Mouse (Mus musculus) heart, adult 2 months (tissue): ENCODE results near the gene Il22ra2. TPM values are rescaled to one million over a fixed set of nuclear protein-coding genes. Genes with fewer than 3 reads are reported as not detected.

Experiments
- DNase-seq, 2 experiments: peaks; one replicate each; pipeline ENCODE4 v3.0.0; 2021
- H3K27ac ChIP-seq: fragments of 200-600 bp; 2 replicates; pipeline ENCODE4 v1.8.1; 2022
- H3K27me3 ChIP-seq: fragments of 200-500 bp; 2 replicates; pipeline ENCODE4 v1.6.1; 2012; ENCODE audit warnings: mild to moderate bottlenecking, low read length, inconsistent platforms, mixed read lengths; ENCODE audit not compliant: control insufficient read depth, insufficient read depth
- H3K36me3 ChIP-seq: fragments of 200-500 bp; 2 replicates; pipeline ENCODE4 v1.6.1; 2012; ENCODE audit warnings: low read length, inconsistent platforms; ENCODE audit not compliant: control insufficient read depth, insufficient read depth
- H3K4me1 ChIP-seq: fragments of 200-500 bp; 2 replicates; pipeline ENCODE4 v1.6.1; 2011; ENCODE audit warnings: low read length; ENCODE audit not compliant: control insufficient read depth, insufficient read depth
- H3K4me3 ChIP-seq: fragments of 200-600 bp; 2 replicates; pipeline ENCODE4 v1.8.1; 2022
- H3K79me2 ChIP-seq: fragments of 200-500 bp; replicated peaks from 2 replicates; pipeline ENCODE4 v1.6.1; 2012; ENCODE audit warnings: mild to moderate bottlenecking, inconsistent platforms, low read length, moderate library complexity, mixed read lengths; ENCODE audit not compliant: control insufficient read depth, insufficient read depth
- H3K9ac ChIP-seq: fragments of 200-500 bp; 2 replicates; pipeline ENCODE4 v1.6.1; 2012; ENCODE audit warnings: low read depth, mild to moderate bottlenecking, control low read depth, inconsistent platforms, low read length, mixed read lengths
- CTCF ChIP-seq: fragments of 200-600 bp; IDR thresholded peaks from 2 replicates; pipeline ENCODE4 v1.8.1; 2022; ENCODE audit warnings: antibody characterized with exemption, mild to moderate bottlenecking, moderate library complexity
- EP300 ChIP-seq: fragments of 200-500 bp; IDR thresholded peaks from 2 replicates; pipeline ENCODE4 v1.6.1; 2011; ENCODE audit warnings: low read depth, low read length, control low read depth; ENCODE audit not compliant: insufficient read depth
- POLR2A ChIP-seq: fragments of 200-500 bp; IDR thresholded peaks from 2 replicates; pipeline ENCODE4 v1.6.1; 2011; ENCODE audit warnings: mild to moderate bottlenecking, low read depth, low read length, control low read depth; ENCODE audit not compliant: insufficient read depth
- WGBS: fragments of 180-500 bp; shearing (Covaris S2); methylation state at CpG from one replicate; pipeline ENCODE4 v1.1.7; 2018; 5-methylcytosine and 5-hydroxymethylcytosine counted together
- intact Hi-C: fragments of 180-260 bp; cut with DNase I; formaldehyde crosslinking; loops from one replicate; pipeline ENCODE4 v1.15.1; 2025
- long read RNA-seq: library from polyadenylated mRNA; stranded (forward); transcript quantifications from one replicate; pipeline ENCODE4 v2.0.0, GENCODE M21; 2021
- polyA plus RNA-seq: library from polyadenylated mRNA; depleted of rRNA; stranded (reverse); fragments of >200 nt; gene quantifications from 2 replicates; pipeline ENCODE4 v1.2.3, GENCODE M21; 2012; rRNA removed
- total RNA-seq, 2 experiments: library from RNA; stranded (reverse); gene quantifications; 2 replicates each; pipeline ENCODE4 v1.2.3; 2021

The Il22ra2 gene
- total RNA-seq = not detected
- polyA plus RNA-seq = not detected in 2 replicates
- long read RNA-seq = 0 reads

DNA sequence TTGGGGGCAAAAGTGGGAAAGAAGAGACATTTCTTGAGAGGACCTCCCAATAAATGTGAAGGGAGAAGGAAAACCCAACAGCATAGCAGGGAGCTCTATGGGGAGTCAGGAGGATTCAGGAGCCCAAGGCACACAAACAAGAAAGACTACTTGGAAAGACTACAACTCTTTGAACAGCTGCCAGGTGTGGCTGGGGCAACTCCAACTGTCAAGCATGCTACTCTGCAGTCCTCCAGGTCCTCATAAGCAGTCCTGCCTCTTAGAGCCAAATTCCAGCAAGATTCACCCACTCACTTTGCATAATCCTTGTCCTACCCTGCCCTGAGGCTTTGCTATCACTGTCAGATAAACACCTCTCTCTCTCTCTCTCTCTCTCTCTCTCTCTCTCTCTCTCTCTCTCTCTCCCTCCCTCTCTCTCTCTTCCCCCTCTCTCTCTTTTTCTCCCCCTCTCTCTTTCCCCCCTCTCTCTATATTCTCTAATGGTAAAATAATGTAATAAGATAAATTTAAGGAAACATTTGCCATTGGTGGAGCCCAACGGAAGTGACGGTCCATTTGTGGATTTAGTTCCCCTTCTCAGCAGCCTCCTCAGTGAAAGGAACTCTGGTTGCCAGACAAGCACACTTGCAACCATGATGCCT is at the start of gene Il22ra2:
Il22ra2 (plus strand) TSS at position 591 of the 641 bp plus-strand sequence.
- Histone ChIP-seq H3K4me3 (no peak within 1 kb of the TSS), H3K27ac (no peak within 1 kb of the TSS), H3K27me3 (no peaks in the 10 kb centered on the region), H3K79me2 (no peaks in the 10 kb centered on the region), H3K4me1 (no peaks in the 10 kb centered on the region), H3K36me3 (no peaks in the 10 kb centered on the region), H3K9ac (no peak within 1 kb of the TSS)
- DNase-seq = no peak
- TF ChIP-seq CTCF (no peak), POLR2A (no peak), EP300 (no peak)
- intact Hi-C loops = no loop called here
- 85% methylated on average over 2 of the region's 2 CpGs for WGBS

DNA sequence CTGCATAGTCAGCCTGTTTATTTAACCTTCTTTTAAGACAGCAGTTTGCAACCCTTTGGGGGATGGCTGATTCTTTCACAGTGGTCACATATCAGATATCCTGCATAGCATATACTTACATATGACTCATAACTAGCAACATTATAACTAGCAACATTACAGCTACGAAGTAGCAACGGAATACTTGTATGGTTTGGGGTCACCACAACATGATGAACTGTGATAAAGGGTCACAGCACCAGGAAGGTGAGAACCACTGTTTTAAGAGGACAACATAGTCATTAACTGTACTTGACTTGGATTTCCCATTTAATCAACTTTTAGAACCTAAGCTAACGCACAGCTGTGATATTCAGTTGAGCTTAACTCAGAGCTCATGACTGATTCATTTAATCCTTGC is 44.2 kb upstream of the Il22ra2 start:
- Histone ChIP-seq H3K27ac (no peak overlapping the region), H3K27me3 (no peaks in the 10 kb centered on the region), H3K4me3 (no peak overlapping the region), H3K4me1 (no peaks in the 10 kb centered on the region; the same call in 1 of the 2 replicates), H3K9ac (no peak overlapping the region), H3K79me2 (no peaks in the 10 kb centered on the region), H3K36me3 (peaks cover under 1% of the 10 kb centered on the region; the same call in 1 of the 2 replicates)
- intact Hi-C loops = no loop called here
- DNase-seq = no peak
- WGBS = 89% methylated on average over 3 of the region's 3 CpGs
- TF ChIP-seq EP300 = no peak
- no peak for TF ChIP-seq CTCF
- TF ChIP-seq POLR2A = no peak

DNA sequence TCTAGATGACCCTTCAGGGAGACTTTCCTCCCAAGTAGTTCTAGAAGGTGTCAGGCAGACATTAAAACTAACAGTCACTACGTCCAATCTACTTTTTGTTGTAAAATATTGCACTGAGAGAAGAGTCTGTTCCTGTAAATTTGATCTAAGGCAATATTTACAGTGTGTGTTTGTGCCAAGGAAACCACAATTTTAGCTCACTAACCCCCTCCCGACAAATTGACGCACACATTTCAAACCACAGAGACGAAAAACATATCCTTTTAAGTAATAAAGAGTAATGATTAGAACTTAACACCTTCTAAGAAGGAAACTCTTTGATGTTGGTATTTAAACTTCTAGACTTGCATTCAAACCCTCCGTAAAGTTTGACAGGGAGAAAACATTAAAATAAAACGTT is 43.8 kb upstream of the Il22ra2 start:
- TF ChIP-seq EP300 = no peak
- no peak for TF ChIP-seq CTCF
- TF ChIP-seq POLR2A = no peak
- intact Hi-C loops = no loop called here
- Histone ChIP-seq H3K4me1 (peaks cover 2% of the 10 kb centered on the region), H3K27ac (no peak overlapping the region), H3K36me3 (peaks cover 5% of the 10 kb centered on the region), H3K79me2 (no peaks in the 10 kb centered on the region), H3K4me3 (no peak overlapping the region), H3K27me3 (no peaks in the 10 kb centered on the region), H3K9ac (no peak overlapping the region)
- 89% methylated on average over 6 of the region's 6 CpGs for WGBS
- no peak for DNase-seq

DNA sequence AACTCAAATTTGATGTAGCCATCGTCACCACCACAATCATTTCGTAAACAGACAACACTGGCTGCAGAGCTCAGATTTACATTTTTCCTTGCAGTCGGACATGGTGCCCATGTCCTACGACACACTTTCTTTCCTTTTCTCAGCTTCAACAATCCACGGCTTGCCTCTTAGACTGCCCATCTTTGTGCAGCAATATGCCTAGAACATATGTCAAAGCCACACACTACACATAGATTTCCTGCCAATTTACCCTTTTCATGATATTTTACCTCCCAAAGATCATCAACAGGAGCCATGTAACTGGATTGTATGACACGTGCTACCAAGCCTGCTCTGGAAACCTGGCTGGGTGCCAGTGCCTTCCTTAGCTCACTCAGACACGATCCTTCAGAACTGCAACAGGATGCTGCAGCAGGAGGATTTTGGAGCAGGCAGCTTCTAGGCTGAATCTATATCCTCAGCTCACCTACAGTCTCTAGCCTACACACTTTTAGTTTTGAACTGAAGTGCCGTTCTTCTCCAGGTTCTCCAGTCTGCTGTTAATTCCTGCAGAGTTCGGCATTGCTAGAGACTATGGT is 43.3 kb upstream of the Il22ra2 start:
- H3K4me3 ChIP-seq = no peak overlapping the region
- H3K27me3 ChIP-seq = no peaks in the 10 kb centered on the region
- 60% methylated on average over 9 of the region's 9 CpGs for WGBS
- peaks cover 3% of the 10 kb centered on the region for H3K4me1 ChIP-seq
- no peak overlapping the region for H3K9ac ChIP-seq
- no peak for TF ChIP-seq POLR2A
- TF ChIP-seq EP300 = no peak
- no peak for TF ChIP-seq CTCF
- intact Hi-C loops = no loop called here
- no peaks in the 10 kb centered on the region for H3K79me2 ChIP-seq
- peaks cover 8% of the 10 kb centered on the region for H3K36me3 ChIP-seq
- DNase-seq = no peak
- no peak overlapping the region for H3K27ac ChIP-seq

DNA sequence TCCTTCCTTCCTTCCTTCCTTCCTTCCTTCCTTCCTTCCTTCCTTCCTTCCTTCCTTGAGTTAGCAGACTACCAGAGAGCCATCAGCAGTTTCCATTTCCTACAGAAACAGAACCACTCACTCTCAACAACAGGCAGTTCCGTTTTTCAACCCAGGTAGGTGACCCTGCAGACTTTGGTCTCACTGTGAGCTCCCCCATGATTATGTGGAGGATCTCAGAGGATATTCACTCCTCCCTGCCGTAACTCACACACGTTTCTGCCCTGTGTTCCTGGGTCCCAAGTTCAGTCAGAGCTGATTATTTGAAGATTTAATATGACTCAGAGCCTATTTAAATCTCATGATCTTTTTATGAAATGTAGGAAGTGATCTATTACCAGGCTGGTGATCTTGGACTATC is 41.1 kb upstream of the Il22ra2 start:
- H3K27me3 ChIP-seq = no peaks in the 10 kb centered on the region
- no peak overlapping the region for H3K4me3 ChIP-seq
- DNase-seq = no peak
- peaks cover 8% of the 10 kb centered on the region for H3K36me3 ChIP-seq
- no peak overlapping the region for H3K27ac ChIP-seq
- intact Hi-C loops = no loop called here
- H3K9ac ChIP-seq = no peak overlapping the region
- TF ChIP-seq CTCF (no peak), POLR2A (no peak), EP300 (no peak)
- no peaks in the 10 kb centered on the region for H3K79me2 ChIP-seq
- peaks cover 8% of the 10 kb centered on the region for H3K4me1 ChIP-seq
- WGBS = 70% methylated on average over 3 of the region's 3 CpGs
